Mouse (Mus musculus): ENCODE data around the gene Sgo2b. TPM values are rescaled to one million over a fixed set of nuclear protein-coding genes. Genes with fewer than 3 reads are reported as not detected.

Sgo2b gene
- polyA plus RNA-seq, 1 experiment from 2014 or later, result not detected

- no peak overlapping the region for H3K4me2 ChIP-seq
- H3K27me3 ChIP-seq, result no peaks in the 10 kb centered on the region
- H3K36me3 ChIP-seq (replicated peaks), result no peaks in the 10 kb centered on the region
- no peak overlapping the region for H3K4me3 ChIP-seq (replicated peaks)
- no peaks in the 10 kb centered on the region for H3K4me1 ChIP-seq (replicated peaks)
- H3K9ac ChIP-seq, result no peak overlapping the region
- ATAC-seq (ENCODE audit: insufficient read depth), result no peak
- WGBS (ENCODE audit: insufficient replicate concordance), result 74% methylated on average over 7 of the region's 7 CpGs
- H3K27ac ChIP-seq (replicated peaks), result no peak overlapping the region
- H3K9me3 ChIP-seq (replicated peaks), result no peaks in the 10 kb centered on the region
Observed at GRCm38 (mm10) chr8:63876949-63877348, 75.1 kb downstream of the Sgo2b start.

Measured in liver, embryonic 15.5 days (tissue).